Mouse (Mus musculus): ENCODE results near the gene Hk2.

Hk2 gene

GRCm38 (mm10) chr6:82774321-82774764 lies at the start of gene Hk2:
Hk2 (minus strand) TSS chr6:82774454.
- DNase-seq (ENCODE audit: low read depth, low spot score) = peak; percentile 95

- DNase-seq (ENCODE audit: low read depth, low spot score) = no peak
Measured at GRCm38 (mm10) chr6:82821758-82822253, 47.6 kb upstream of the Hk2 start.

DNA sequence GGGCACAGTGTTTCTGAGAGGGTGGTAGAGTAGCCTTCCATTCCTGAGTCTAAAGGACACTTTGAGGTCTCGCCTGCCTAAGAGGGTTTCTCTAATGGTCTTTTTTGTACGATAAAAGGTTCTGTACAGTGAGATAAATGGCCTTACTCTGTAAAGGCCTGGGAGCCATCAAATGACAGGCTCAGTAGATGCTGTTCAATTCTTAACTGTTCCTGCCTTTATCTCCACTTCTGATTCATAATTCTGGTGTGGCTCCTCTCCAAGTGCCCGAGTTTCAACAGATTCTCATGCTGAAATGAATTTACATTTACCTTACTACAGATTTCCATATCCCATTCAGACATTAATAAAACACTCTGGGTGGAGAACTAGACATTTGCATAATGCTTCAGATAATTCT lies 46.5 kb upstream of the Hk2 start:
- no peak for DNase-seq (ENCODE audit: low read depth, low spot score)

DNA sequence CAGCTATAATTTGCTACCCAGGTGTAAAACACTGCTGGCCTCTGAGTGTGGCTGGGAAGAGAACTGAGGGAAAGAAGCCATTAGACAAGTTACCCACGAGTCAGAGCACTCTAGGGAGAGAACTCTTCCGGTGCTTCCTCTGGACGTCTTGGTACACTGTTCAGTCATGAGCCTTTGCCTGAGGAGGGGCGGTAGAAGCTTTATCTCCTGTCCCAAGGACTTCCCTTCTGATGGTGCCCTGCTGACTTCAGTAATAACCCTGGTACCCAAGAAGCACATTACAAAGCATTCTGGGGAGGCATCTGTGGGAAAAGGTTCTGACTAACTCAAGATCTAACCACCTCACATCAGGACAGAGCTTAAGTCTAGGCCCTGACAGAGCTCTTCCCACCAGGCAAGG lies 40.6 kb upstream of the Hk2 start:
- no peak for DNase-seq (ENCODE audit: low read depth, low spot score)

- no peak for DNase-seq (ENCODE audit: low read depth, low spot score)
Measured at GRCm38 (mm10) chr6:82807984-82808700, 33.9 kb upstream of the Hk2 start.

DNA sequence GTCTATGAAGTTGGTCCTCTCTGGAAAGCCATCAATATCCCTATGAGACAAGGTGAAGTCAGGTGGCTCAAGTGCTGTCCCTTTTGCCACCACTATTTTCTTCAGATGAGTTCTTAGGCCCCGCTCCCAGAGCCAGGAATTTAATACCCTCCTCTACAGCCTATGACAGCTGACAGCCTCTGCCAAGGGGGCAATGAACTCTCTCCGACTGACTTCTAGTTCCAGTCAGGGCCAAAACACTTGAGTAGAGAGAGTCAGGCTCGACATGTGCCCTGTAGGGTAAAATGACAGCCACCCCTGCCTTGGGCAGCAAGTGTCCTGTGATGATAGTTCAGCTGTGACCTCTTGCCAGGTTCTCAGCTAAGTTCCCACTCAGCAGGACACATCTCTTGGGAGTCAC lies 32.7 kb upstream of the Hk2 start:
- no peak for DNase-seq (ENCODE audit: low read depth, low spot score)

- no peak for DNase-seq (ENCODE audit: low read depth, low spot score)
Measured at GRCm38 (mm10) chr6:82806503-82806902, 32.2 kb upstream of the Hk2 start.

DNA sequence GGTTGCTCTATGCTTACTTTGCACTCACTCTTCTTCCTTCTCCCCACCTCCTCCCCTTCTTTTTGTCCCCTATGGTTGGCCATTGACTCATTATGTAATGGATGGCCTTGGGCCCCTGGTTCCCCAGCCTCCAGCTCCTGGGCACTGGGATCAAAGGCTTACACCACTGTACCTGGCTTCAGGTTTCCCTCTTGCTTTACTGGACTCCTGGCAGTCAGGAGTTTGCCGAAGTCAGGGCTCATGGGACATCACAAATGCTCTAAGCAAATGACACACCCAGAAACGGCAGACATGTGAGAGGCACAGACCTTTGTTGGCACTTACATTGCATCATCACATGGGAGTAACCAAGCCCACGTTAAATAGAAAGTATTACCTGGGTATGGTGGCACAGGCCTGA lies 31.6 kb upstream of the Hk2 start:
- no peak for DNase-seq (ENCODE audit: low read depth, low spot score)

- no peak for DNase-seq (ENCODE audit: low read depth, low spot score)
Measured at GRCm38 (mm10) chr6:82804984-82805383, 30.7 kb upstream of the Hk2 start.

DNA sequence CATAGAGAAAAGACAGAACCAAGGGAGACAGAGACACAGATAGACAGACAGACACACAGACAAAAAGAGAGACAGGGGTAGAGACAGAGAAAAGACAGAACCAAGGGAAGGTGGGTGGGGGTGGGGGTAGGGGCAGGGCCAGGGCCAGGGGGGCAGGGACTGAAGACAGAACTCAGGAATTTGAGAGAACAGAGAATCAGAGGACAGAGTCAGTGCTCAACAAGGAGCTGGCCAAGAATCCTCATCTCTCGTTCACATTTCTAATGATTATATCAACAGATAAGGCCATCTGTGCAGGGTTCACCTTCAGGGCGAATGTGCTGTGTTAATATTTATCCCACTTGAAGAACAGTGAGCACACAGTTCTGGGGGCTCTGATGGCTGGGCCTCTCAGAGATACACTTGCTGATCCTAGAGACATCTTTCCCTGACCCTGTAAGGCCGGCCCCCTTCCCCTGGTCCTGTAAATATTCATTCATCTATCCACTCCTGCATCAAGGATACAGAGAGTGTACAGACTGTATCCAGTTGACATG lies 24.0 kb upstream of the Hk2 start:
- no peak for DNase-seq (ENCODE audit: low read depth, low spot score)

DNA sequence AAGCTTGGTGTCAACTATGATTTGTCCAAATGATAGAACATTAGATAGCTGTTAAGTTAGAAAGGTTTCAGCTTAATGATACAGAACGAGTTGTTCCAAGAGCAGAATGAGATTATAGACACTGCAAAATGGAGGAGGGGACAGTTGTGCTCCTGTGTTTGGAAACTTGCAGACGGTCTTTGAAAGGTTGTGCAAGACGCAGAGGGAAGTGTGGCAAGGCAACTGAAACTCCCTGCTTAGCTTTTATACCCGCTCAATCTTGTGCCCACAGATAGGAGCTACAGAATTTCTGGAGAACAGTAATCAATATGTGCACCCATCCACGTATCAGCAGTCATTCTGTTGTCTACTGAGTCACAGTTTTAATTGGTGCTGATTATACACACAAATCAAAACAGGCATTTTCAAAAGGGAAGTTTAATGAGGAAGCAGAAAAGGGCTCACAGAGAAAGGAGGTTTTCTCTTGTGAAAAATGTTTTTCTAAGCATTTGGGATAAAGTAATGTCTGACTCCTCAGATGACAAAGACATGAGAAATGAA lies 23.1 kb upstream of the Hk2 start:
- no peak for DNase-seq (ENCODE audit: low read depth, low spot score)

DNA sequence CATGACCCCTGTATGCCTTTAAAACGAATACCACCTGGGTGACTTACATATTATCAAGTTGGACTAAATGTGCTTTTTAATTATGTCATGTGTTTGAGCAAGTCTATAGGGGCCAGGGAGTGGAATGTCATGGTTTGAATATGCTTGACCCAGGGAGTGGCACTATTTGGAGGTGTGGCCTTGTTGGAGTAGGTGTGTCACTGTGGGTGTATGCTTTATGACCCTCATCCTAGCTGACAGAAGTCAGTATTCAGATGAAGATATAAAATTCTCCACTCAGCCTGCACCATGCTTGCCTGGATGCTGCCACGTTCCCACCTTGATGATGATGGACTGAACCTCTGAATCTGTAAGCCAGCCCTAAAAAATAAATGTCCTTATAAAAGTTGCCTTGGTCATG lies 16.6 kb upstream of the Hk2 start:
- DNase-seq (ENCODE audit: low read depth, low spot score) = no peak

DNA sequence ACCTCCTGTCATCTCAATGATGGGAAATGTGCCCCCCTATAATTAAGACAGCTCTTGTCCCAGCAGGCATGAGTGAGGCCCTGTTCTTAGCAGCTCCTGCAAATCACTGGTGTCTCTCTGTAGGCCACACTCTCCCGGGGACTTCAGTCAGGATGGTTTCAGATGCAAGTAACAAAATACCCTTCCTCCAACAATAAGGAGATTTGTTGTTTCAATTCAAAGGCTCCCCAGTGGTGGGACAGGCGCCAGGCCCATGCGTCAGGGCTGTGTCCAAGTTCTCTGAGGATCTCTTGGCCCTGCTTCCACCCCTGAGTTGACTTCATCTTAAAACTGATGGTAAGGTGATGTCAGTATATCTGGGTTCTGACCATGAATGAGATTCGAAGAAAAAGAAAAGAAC lies 9.7 kb upstream of the Hk2 start:
- DNase-seq (ENCODE audit: low read depth, low spot score) = no peak

DNA sequence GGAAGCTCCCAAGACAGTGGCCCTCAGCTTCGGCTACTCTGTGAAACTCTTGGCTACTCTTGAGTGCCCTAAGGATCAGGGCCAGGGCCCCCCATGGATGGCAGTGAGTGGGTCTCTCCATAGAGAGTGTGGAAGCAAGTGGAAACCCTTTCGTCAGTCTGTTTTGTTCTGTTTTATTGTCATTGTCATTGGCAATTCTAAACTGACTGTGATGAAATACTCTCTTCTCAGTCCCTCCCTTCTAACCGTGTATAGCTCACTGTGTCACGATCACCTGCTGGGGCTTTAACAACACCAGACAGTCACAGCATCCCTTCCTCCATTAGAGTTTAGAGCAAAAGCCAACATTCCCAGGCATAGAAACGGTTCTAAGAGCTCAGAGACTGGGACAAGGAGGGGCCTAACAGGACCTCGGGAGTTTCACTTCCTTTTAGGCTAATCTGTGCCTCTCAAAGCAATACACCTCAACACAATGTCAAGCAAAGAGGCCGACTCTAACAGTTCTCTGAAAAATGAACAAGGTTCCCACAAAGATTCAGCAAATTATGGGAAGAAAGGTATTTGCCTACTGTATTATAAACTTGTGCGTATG lies 6.6 kb upstream of the Hk2 start:
- no peak for DNase-seq (ENCODE audit: low read depth, low spot score)

DNA sequence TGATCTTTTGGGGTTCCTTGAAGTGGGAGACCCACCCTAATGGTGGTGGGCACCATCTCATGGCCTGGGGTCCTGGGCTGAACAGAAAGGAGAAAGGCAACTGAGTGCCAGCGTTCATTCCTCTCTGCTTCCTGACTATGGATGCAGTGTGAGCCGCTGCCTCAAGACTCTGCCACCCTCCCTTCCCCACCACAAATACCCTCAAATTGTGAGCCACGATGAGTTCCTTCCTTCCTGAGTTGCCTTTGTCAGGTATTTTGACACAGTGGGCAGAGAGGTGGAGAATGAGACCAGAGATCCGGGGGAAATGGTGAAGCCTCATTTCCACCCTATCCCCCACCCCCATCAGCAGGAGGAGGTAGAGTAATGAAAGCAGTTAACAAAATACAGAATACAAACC lies 6.1 kb upstream of the Hk2 start:
- DNase-seq (ENCODE audit: low read depth, low spot score) = no peak

DNA sequence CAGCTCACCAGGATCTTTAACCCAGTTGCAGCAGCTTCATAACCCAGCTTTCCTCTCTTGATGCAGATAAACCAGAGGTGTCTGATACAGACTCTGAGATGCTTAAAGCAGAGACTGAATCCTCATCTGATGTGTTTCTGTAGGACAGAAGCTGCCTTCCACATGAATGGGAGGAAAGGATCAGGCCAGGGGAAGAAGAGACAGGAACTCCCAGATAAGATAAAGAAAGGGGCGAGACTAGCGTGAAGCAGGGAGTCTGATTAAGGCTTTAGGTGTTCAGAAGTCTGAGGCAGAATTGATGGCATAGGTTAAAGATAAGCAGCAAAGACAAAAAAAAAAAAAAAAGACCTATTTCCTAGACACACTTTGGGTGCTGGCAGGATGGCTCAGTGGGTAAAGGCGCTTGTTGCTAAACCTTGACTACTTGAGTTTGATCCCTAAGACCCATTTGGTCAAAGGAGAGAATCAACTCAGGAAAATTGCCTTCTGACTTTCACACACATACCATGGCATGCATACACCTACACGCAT lies 2.9 kb upstream of the Hk2 start:
- DNase-seq (ENCODE audit: low read depth, low spot score) = no peak

DNA sequence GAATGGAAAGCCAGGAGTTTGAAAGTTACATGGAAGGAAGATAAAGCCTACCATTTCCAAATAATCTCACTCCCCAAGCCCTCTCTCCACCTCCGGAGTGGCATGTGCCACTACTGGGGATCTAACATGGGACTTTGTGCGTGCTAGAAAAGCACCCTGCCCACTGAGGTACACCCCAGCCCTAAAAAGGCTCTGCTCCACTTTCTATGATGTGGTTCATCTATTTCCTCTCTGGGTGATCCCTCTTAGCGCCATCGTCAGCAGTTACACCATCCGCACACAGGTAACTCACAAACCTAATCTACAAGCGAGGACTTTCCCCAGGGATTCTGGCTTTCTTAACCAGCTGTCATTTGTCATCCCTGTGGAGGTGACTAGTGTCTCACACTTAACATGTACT lies 1.1 kb upstream of the Hk2 start:
- no peak for DNase-seq (ENCODE audit: low read depth, low spot score)

DNA sequence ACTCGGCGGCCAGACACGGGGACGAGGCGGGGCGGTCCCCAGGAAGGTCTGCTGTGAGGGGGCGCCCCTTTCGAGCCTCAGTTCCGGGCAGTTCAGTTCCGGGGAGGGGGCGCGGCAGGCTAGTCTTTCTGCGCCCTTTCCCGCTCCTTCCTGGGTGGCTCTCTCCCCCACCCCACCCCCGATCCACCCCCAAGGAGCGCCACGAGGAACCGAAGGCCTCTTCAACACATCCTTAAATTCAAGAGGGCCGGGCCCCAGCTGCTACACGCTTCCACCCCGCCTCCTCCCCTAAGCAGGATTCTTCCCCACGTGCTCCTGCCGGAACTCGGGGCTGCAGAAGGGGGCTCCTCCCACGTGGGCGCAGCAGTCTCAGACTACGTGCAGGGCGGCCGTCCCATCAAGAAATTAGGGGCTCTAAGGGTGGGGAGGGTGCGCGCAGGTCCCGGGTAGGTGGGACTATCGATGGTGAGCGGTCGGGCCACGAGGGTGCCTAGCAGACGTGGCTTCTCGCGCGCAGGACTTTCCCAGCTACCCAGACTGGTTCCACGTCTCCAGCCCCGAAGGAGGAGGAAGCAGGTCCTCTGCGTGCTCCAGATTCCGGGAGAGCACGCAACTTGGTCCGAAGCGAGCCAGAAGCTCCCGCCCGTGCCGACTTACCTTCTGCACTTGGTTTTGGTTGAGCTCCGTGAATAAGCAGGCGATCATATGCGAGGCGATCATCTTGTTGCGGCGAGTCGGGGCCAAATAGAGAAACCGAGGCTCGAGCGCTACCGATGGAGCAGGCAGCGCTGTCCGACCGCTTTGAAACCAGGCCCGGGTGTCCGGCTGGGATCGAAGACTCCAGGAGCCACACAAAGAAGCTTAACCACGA lies 758 bp downstream of the Hk2 start:
- DNase-seq (ENCODE audit: low read depth, low spot score) = peak; percentile 76

GRCm38 (mm10) chr6:82772451-82773101 lies 1.7 kb downstream of the Hk2 start:
- peak; percentile 55 for DNase-seq (ENCODE audit: low read depth, low spot score)

- peak; percentile 73 for DNase-seq (ENCODE audit: low read depth, low spot score)
Measured at GRCm38 (mm10) chr6:82771981-82772409, 2.3 kb downstream of the Hk2 start.

DNA sequence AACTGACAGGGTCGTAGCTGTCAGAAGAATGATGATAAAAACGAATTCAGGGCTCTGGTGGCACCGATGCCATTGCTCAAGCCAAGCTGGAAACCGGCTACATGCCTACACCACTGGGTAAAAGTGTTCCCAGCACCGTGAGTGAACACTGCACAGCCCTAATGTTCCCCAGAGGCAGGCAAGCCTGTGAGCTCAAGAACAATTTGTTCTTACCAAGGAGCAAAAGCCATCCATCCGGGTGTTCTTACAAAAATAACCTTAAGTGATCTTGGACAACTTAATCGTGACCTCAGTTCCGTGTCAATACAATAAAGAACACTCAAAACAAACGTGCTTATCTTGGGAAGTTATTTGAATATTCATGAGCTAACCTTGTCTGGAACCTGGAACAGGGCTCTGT lies 3.2 kb downstream of the Hk2 start:
- DNase-seq (ENCODE audit: low read depth, low spot score) = no peak

All from mesoderm, embryonic 11.5 days (tissue).